Mouse (Mus musculus) effector memory CD4-positive, alpha-beta T cell, adult 7 months (primary cell): ENCODE measurements around the gene Gm10251. TPM values are rescaled to one million over a fixed set of nuclear protein-coding genes. Genes with fewer than 3 reads are reported as not detected.

Experiments used
- polyA plus RNA-seq: library from polyadenylated mRNA; unstranded; fragments of 100-300 nt; shearing (Covaris generic); gene quantifications from one replicate; pipeline ENCODE4 v1.2.1, GENCODE M21; 2017

Gene Gm10251
- 0.29 TPM for polyA plus RNA-seq

DNA sequence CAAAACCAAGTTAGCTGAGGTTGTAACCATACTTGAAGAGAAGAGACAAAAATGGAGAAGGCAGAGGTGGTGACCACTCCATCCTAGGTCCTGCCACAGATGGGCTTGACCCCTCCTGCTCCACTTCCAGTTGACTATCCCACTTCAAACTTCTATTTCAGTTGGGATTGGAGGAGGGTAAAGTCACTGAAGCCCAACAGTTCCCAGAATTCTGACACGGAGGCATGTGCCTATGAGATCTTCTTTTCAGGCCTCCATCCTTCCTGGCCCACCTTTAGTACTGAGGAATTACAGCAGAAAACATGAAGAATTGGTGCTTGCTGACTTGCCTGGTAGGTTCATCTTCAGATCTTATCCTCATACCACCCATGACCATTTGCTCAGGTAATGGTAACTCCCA lies at the start of gene Gm10251:
Gene Gm10251, minus strand, starts transcription at position 101 of the 400 bp plus-strand sequence.

DNA sequence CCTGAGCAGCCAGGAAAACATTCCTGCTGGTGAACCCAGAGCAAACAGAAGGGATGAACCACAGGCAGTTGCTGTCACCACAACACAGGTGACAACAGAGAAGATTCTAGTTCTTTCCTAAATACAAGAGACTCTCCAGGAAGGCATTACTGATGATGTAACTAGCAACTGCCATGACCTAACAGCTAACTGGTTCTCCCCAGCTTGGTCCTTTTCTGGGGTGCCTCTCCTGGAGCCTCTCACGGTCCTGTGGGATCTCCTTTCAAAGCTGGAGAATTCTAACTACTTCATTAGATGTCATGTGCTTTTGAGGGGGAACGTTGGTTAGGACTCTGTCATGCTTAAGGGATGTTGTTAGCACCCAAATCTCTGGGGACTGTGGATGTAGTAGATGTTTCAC lies 36.2 kb upstream of the Gm10251 start, which contains the start of gene Gm8050:
Gene Gm8050, minus strand, starts transcription at position 101 of the 400 bp plus-strand sequence.

DNA sequence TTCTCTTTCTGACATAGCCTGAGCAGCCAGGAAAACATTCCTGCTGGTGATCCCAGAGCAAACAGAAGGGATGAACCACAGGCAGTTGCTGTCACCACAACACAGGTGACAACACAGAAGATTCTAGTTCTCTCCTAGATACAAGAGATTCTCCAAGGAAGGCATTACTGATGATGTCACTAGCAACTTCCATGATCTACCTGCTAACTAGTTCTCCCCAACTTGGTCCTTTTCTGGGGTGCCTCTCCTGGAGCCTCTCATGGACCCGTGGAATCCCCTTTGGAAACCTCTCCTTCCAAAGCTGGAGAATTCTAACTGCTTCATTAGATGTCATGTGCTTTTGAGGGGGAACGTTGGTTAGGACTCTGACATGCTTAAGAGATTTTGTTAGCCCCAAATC lies 61.7 kb downstream of the Gm10251 start, which contains the start of gene Gm3460:
Gene Gm3460, minus strand, starts transcription at position 101 of the 400 bp plus-strand sequence.

DNA sequence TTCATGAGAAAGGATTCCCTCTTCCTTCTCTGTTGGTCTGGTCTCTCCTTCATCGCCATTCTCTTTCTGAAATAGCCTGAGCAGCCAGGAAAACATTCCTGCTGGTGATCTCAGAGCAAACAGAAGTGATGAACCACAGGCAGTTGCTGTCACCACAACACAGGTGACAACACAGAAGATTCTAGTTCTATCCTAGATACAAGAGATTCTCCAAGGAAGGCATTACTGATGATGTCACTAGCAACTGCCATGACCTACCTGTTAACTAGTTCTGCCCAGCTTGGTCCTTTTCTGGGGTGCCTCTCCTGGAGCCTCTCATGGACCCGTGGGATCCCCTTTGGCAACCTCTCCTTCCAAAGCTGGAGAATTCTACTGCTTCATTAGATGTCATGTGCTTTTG lies 93.5 kb downstream of the Gm10251 start, which contains the start of gene Gm3629:
Gene Gm3629, minus strand, starts transcription at position 101 of the 400 bp plus-strand sequence.

Other genes starting within 250 kb of the Gm10251 start
- gene Gm3594, start 239.6 kb downstream of the Gm10251 start, polyA plus RNA-seq, result 0.39 TPM
- not detected for gene Gm8356, start 146.9 kb downstream of the Gm10251 start, polyA plus RNA-seq
- gene Gm3629, start 93.6 kb downstream of the Gm10251 start, polyA plus RNA-seq, result not detected
- gene Gm3460, start 61.8 kb downstream of the Gm10251 start, polyA plus RNA-seq, result 1.2 TPM
- gene Gm8050, start 36.1 kb upstream of the Gm10251 start, polyA plus RNA-seq, result not detected
- 3.1 TPM for gene Gm3636, start 58.2 kb upstream of the Gm10251 start, polyA plus RNA-seq
- gene Gm8362, start 90.2 kb upstream of the Gm10251 start, polyA plus RNA-seq, result 0.39 TPM
- not detected for gene Gm3642, start 156.1 kb upstream of the Gm10251 start, polyA plus RNA-seq
- gene Gm3667, start 205.8 kb upstream of the Gm10251 start, polyA plus RNA-seq, result not detected